Mouse (Mus musculus) neural tube, embryonic 14.5 days (tissue): Measurements from ENCODE around the gene Ptch1. TPM values are rescaled to one million over a fixed set of nuclear protein-coding genes. Genes with fewer than 3 reads are reported as not detected.
A peak's percentile ranks its signal among the peaks of the same experiment; 100 is the strongest.

ENCODE experiments used
- ATAC-seq: fragments of 200-750 bp; cut with Nextera tagmentation; 2 replicates; pipeline ENCODE4 v1.8.0; 2017; ENCODE audit warnings: low read depth, mild to moderate bottlenecking, moderate TSS enrichment, moderate library complexity
- H3K27ac ChIP-seq: fragments of 300-500 bp; sonication (generic); 2 replicates; pipeline ENCODE4 v1.5.1; 2014; ENCODE audit warnings: low read depth, mild to moderate bottlenecking, control low read depth, low read length, moderate library complexity, mixed read lengths
- H3K27me3 ChIP-seq: fragments of 300-500 bp; sonication (generic); 2 replicates; pipeline ENCODE4 v1.6.1; 2014; ENCODE audit warnings: low read length; ENCODE audit not compliant: control insufficient read depth, insufficient read depth
- H3K36me3 ChIP-seq: fragments of 300-500 bp; sonication (generic); 2 replicates; pipeline ENCODE4 v1.6.1; 2014; ENCODE audit warnings: low read length, mixed read lengths; ENCODE audit not compliant: control insufficient read depth, insufficient read depth
- H3K4me1 ChIP-seq: fragments of 300-500 bp; sonication (generic); 2 replicates; pipeline ENCODE4 v1.6.1; 2014; ENCODE audit warnings: low read length; ENCODE audit not compliant: control insufficient read depth, insufficient read depth
- H3K4me2 ChIP-seq: fragments of 300-500 bp; sonication (generic); 2 replicates; pipeline ENCODE4 v1.6.1; 2014; ENCODE audit warnings: mild to moderate bottlenecking, low read depth, low read length, control low read depth
- H3K4me3 ChIP-seq: fragments of 300-500 bp; sonication (generic); 2 replicates; pipeline ENCODE4 v1.5.1; 2014; ENCODE audit warnings: low read depth, low read length, control low read depth, mixed read lengths
- H3K9ac ChIP-seq: fragments of 300-500 bp; sonication (generic); replicated peaks from 2 replicates; pipeline ENCODE4 v1.6.1; 2014; ENCODE audit warnings: low read depth, mild to moderate bottlenecking, control low read depth, low read length, mixed read lengths
- H3K9me3 ChIP-seq: fragments of 300-500 bp; sonication (generic); 2 replicates; pipeline ENCODE4 v1.6.1; 2016; ENCODE audit warnings: low read length; ENCODE audit not compliant: control insufficient read depth
- WGBS: fragments of 180-500 bp; shearing (Covaris S2); extraction: QIAGEN DNeasy Blood & Tissue Kit; methylation state at CpG from one replicate; pipeline ENCODE4 v1.1.7; 2014; 5-methylcytosine and 5-hydroxymethylcytosine counted together
- polyA plus RNA-seq: library from polyadenylated mRNA; unstranded; fragments of >200 nt; fragmentation: Nextera tagmentation; extraction: Ambion mirVana; gene quantifications from 2 replicates; pipeline ENCODE4 v1.2.1, GENCODE M21; 2014

The Ptch1 gene
- polyA plus RNA-seq, result 26.4 and 28.7 TPM in 2 replicates

GRCm38 (mm10) chr13:63573256-63573835, at the start of gene Ptch1:
TSS of gene Ptch1 (minus strand) at chr13:63573598.
- H3K36me3 ChIP-seq, result no peaks in the 10 kb centered on the region
- H3K9me3 ChIP-seq, result no peaks in the 10 kb centered on the region
- peak; percentile 52 for ATAC-seq
- peaks cover 16% of the 10 kb centered on the region; the same call in 1 of the 2 replicates for H3K4me1 ChIP-seq
- peak within 1 kb of the TSS; percentile 94 for H3K27ac ChIP-seq
- H3K27me3 ChIP-seq, result 0 out of 2 replicates have a peak, but pooled peaks cover 3% of the 10 kb centered on the region
- H3K9ac ChIP-seq, result peak within 1 kb of the TSS; percentile 96
- peak within 1 kb of the TSS; percentile 84 for H3K4me3 ChIP-seq
- peak within 1 kb of the TSS; percentile 82 for H3K4me2 ChIP-seq
- WGBS, result under 1% methylated on average over 41 of the region's 44 CpGs

GRCm38 (mm10) chr13:63621301-63621700, 47.9 kb upstream of the Ptch1 start:
- Histone ChIP-seq H3K4me3 (no peak overlapping the region), H3K36me3 (no peaks in the 10 kb centered on the region), H3K9ac (no peak overlapping the region), H3K4me2 (no peak overlapping the region), H3K27ac (no peak overlapping the region), H3K9me3 (no peaks in the 10 kb centered on the region), H3K27me3 (no peaks in the 10 kb centered on the region), H3K4me1 (no peaks in the 10 kb centered on the region)
- 51% methylated on average over 3 of the region's 3 CpGs for WGBS
- no peak for ATAC-seq

GRCm38 (mm10) chr13:63613201-63613600, 39.8 kb upstream of the Ptch1 start:
- no peak overlapping the region for H3K4me3 ChIP-seq
- H3K4me2 ChIP-seq, result no peak overlapping the region
- H3K27ac ChIP-seq, result no peak overlapping the region
- H3K27me3 ChIP-seq, result no peaks in the 10 kb centered on the region
- WGBS, result 72% methylated on average over 2 of the region's 2 CpGs
- 0 out of 2 replicates have a peak, but pooled peaks cover 5% of the 10 kb centered on the region for H3K4me1 ChIP-seq
- no peak overlapping the region for H3K9ac ChIP-seq
- H3K36me3 ChIP-seq, result no peaks in the 10 kb centered on the region
- H3K9me3 ChIP-seq, result no peaks in the 10 kb centered on the region
- no peak for ATAC-seq

GRCm38 (mm10) chr13:63609734-63610133, 36.3 kb upstream of the Ptch1 start:
- H3K27ac ChIP-seq, result no peak overlapping the region
- no peak overlapping the region for H3K4me2 ChIP-seq
- H3K4me1 ChIP-seq, result 0 out of 2 replicates have a peak, but pooled peaks cover 5% of the 10 kb centered on the region
- ATAC-seq, result no peak
- H3K4me3 ChIP-seq, result no peak overlapping the region
- H3K36me3 ChIP-seq, result no peaks in the 10 kb centered on the region
- H3K9me3 ChIP-seq, result no peaks in the 10 kb centered on the region
- WGBS, result 25% methylated on average over 10 of the region's 10 CpGs
- no peak overlapping the region for H3K9ac ChIP-seq
- no peaks in the 10 kb centered on the region for H3K27me3 ChIP-seq

GRCm38 (mm10) chr13:63597593-63597992, 24.2 kb upstream of the Ptch1 start:
- H3K4me3 ChIP-seq, result no peak overlapping the region
- H3K9me3 ChIP-seq, result no peaks in the 10 kb centered on the region
- H3K4me2 ChIP-seq, result no peak overlapping the region
- peak; percentile 60; the same call in 1 of the 2 replicates for ATAC-seq
- H3K27ac ChIP-seq, result no peak overlapping the region
- no peaks in the 10 kb centered on the region for H3K36me3 ChIP-seq
- H3K9ac ChIP-seq, result no peak overlapping the region
- no peaks in the 10 kb centered on the region for H3K27me3 ChIP-seq
- no peaks in the 10 kb centered on the region for H3K4me1 ChIP-seq
- WGBS, result 57% methylated on average over 3 of the region's 3 CpGs

GRCm38 (mm10) chr13:63595869-63596268, 22.5 kb upstream of the Ptch1 start:
- no peaks in the 10 kb centered on the region for H3K9me3 ChIP-seq
- H3K27me3 ChIP-seq, result no peaks in the 10 kb centered on the region
- no peak overlapping the region for H3K27ac ChIP-seq
- no peak overlapping the region for H3K9ac ChIP-seq
- H3K4me3 ChIP-seq, result no peak overlapping the region
- H3K36me3 ChIP-seq, result no peaks in the 10 kb centered on the region
- WGBS, result 75% methylated on average over 7 of the region's 7 CpGs
- H3K4me1 ChIP-seq, result no peaks in the 10 kb centered on the region
- H3K4me2 ChIP-seq, result no peak overlapping the region
- no peak for ATAC-seq

GRCm38 (mm10) chr13:63593469-63594050, 20.2 kb upstream of the Ptch1 start:
- Histone ChIP-seq H3K36me3 (no peaks in the 10 kb centered on the region), H3K4me1 (no peaks in the 10 kb centered on the region), H3K27me3 (no peaks in the 10 kb centered on the region), H3K4me2 (no peak overlapping the region), H3K9ac (no peak overlapping the region), H3K4me3 (no peak overlapping the region), H3K9me3 (no peaks in the 10 kb centered on the region), H3K27ac (no peak overlapping the region)
- WGBS, result 53% methylated on average over 13 of the region's 13 CpGs
- no peak for ATAC-seq

- Histone ChIP-seq H3K36me3 (no peaks in the 10 kb centered on the region), H3K4me1 (no peaks in the 10 kb centered on the region), H3K4me3 (no peak overlapping the region), H3K9me3 (no peaks in the 10 kb centered on the region), H3K9ac (no peak overlapping the region), H3K27me3 (no peaks in the 10 kb centered on the region), H3K4me2 (no peak overlapping the region), H3K27ac (no peak overlapping the region)
- 83% methylated on average over 5 of the region's 5 CpGs for WGBS
- ATAC-seq, result no peak
Observed at GRCm38 (mm10) chr13:63592755-63593154, 19.4 kb upstream of the Ptch1 start.

- H3K27ac ChIP-seq, result no peak overlapping the region
- no peak overlapping the region for H3K4me2 ChIP-seq
- no peaks in the 10 kb centered on the region for H3K27me3 ChIP-seq
- no peak overlapping the region for H3K9ac ChIP-seq
- H3K4me1 ChIP-seq, result 0 out of 2 replicates have a peak, but pooled peaks cover 11% of the 10 kb centered on the region
- H3K9me3 ChIP-seq, result no peaks in the 10 kb centered on the region
- WGBS, result 69% methylated on average over 4 of the region's 4 CpGs
- H3K36me3 ChIP-seq, result no peaks in the 10 kb centered on the region
- H3K4me3 ChIP-seq, result no peak overlapping the region
- no peak for ATAC-seq
Observed at GRCm38 (mm10) chr13:63574601-63575000, 1.2 kb upstream of the Ptch1 start.
